Mouse (Mus musculus): ENCODE measurements around the gene Lactbl1.

Lactbl1 gene

GRCm38 (mm10) chr4:136679221-136679620, 56.8 kb downstream of the Lactbl1 start:
- DNase-seq (ENCODE audit: extremely low read depth, insufficient read length, low spot score) = no peak

GRCm38 (mm10) chr4:136680641-136681040, 58.2 kb downstream of the Lactbl1 start:
- DNase-seq (ENCODE audit: extremely low read depth, insufficient read length, low spot score) = no peak

GRCm38 (mm10) chr4:136684485-136684884, 62.1 kb downstream of the Lactbl1 start:
- DNase-seq (ENCODE audit: extremely low read depth, insufficient read length, low spot score) = no peak

- DNase-seq (ENCODE audit: extremely low read depth, insufficient read length, low spot score) = no peak
Measured at GRCm38 (mm10) chr4:136685431-136685869, 63.0 kb downstream of the Lactbl1 start.

GRCm38 (mm10) chr4:136688113-136688512, 65.7 kb downstream of the Lactbl1 start:
- DNase-seq (ENCODE audit: extremely low read depth, insufficient read length, low spot score) = no peak
